8 mouse cellular contexts compared by ENCODE assay signal in genomic region chr7:28822993-28823903, GRCm38 (mm10). TPM values are rescaled to one million over a fixed set of nuclear protein-coding genes. Genes with fewer than 3 reads are reported as not detected.
DNase-seq lines count a peak whose midpoint lies in the region; ATAC-seq and TF ChIP-seq lines count a peak whose summit lies in the region.
"Had no signal": no experiment of that assay in that cellular context is flagged by ENCODE, and none has a peak within 500 bp of the region (broad histone marks: within the 10 kb centered on the region; RNA-seq: fewer than 3 reads in every experiment).

No protein-coding gene starts in this region.

- in situ Hi-C loops in CH12.LX (cut with MboI; ENCODE audit: low pct_ligation_motif_present, low pct_unique_long_range_greater_than_20kb, low sequenced_read_pairs) = no loop called here

- H3K4me1 ChIP-seq in CH12.LX (ENCODE audit: control insufficient read depth in 1 of 2, insufficient read depth in 2 of 2) = peaks cover 29 to 68% of the 10 kb centered on the region in 2 experiments
- H3K4me1 ChIP-seq in kidney, postnatal 0 days (replicated peaks; ENCODE audit: insufficient read depth, low read length) = peaks cover 13% of the 10 kb centered on the region

- H3K9me3 ChIP-seq in CH12.LX (replicated peaks; ENCODE audit: low read length) = no peaks in the 10 kb centered on the region
- H3K9me3 ChIP-seq in kidney, postnatal 0 days (replicated peaks; ENCODE audit: low read length) = no peaks in the 10 kb centered on the region
- H3K9me3 ChIP-seq: limb, embryonic 13.5 days had no signal

- H3K27ac ChIP-seq in CH12.LX (ENCODE audit: insufficient read depth, low read depth) = peak overlapping the region; percentile 61
- peak overlapping the region; percentile 92 for H3K27ac ChIP-seq in kidney, postnatal 0 days

- no peak overlapping the region for H3K4me3 ChIP-seq in CH12.LX (replicated peaks in 1 of 3; ENCODE audit: low read depth in 2 of 3, low read length in 2 of 3, poor library complexity in 1 of 3)
- no peak overlapping the region for H3K4me3 ChIP-seq in kidney, postnatal 0 days (replicated peaks; ENCODE audit: low read depth, low read length)
- H3K4me3 ChIP-seq: limb, embryonic 13.5 days had no signal

- no peak for ATAC-seq in kidney, postnatal 0 days (replicated peaks; ENCODE audit: low FRiP score, low read depth)

- H3K27me3 ChIP-seq in CH12.LX (replicated peaks) = no peaks in the 10 kb centered on the region
- H3K27me3 ChIP-seq in kidney, postnatal 0 days (ENCODE audit: insufficient read depth, low read length) = no peaks in the 10 kb centered on the region
- H3K27me3 ChIP-seq: limb, embryonic 13.5 days had no signal

- peaks cover 41 to 49% of the 10 kb centered on the region in 2 experiments for H3K36me3 ChIP-seq in CH12.LX (replicated peaks in 1 of 2; ENCODE audit: control insufficient read depth in 1 of 2, insufficient read depth in 1 of 2, low read length in 1 of 2)
- peaks cover 42% of the 10 kb centered on the region for H3K36me3 ChIP-seq in kidney, postnatal 0 days (ENCODE audit: insufficient read depth, low read length)

- H3K9ac ChIP-seq in CH12.LX (ENCODE audit: insufficient read depth, low read depth) = no peak overlapping the region
- H3K9ac ChIP-seq in kidney, postnatal 0 days (ENCODE audit: low read depth, low read length) = no peak overlapping the region
- H3K9ac ChIP-seq: limb, embryonic 13.5 days had no signal

- dilution Hi-C loops in CH12.LX (cut with MboI; ENCODE audit: extremely low pct_ligation_motif_present, extremely low pct_unique_long_range_greater_than_20kb, low sequenced_read_pairs) = no loop called here

- no peak for TF ChIP-seq CTCF in CH12.LX (conservative IDR thresholded peaks at IDR 0.05 in 1 of 2, IDR thresholded peaks at IDR 0.05 in 1 of 2; ENCODE audit: low read depth in 2 of 2, low read length in 2 of 2)
- TF ChIP-seq CTCF in kidney, postnatal 0 days (IDR thresholded peaks at IDR 0.05; ENCODE audit: low read depth) = no peak

- no peak; the same call in 1 of the 2 replicates for TF ChIP-seq POLR2A in CH12.LX (IDR thresholded peaks at IDR 0.05; ENCODE audit: low read depth, low read length)

- peaks cover 12% of the 10 kb centered on the region for H3K79me2 ChIP-seq in CH12.LX (replicated peaks; ENCODE audit: control insufficient read depth, extremely low read depth, insufficient read depth, poor library complexity, severe bottlenecking)

- no peak overlapping the region for H3K4me2 ChIP-seq in CH12.LX (ENCODE audit: insufficient read depth, low read depth, poor library complexity, severe bottlenecking)
- no peak overlapping the region for H3K4me2 ChIP-seq in kidney, postnatal 0 days (ENCODE audit: low read length)

- WGBS in kidney, postnatal 0 days = 60% methylated on average over 10 of the region's 10 CpGs

- no peak for TF ChIP-seq EP300 in CH12.LX (IDR thresholded peaks at IDR 0.05; ENCODE audit: low read length)

- peak; percentile 44 for DNase-seq in kidney, adult 18-20 months
- no peak for DNase-seq in kidney, adult 11 months
- DNase-seq in CH12.LX (ENCODE audit: extremely low read depth) = no peak
- DNase-seq in ZHBTc4 (ENCODE audit: low read depth, low spot score) = peak; percentile 46
- no peak for DNase-seq in kidney, postnatal 0 days (ENCODE audit: low spot score)
- no peak for DNase-seq in right cerebral cortex, adult 18-20 months
- DNase-seq in right cerebral cortex, postnatal 25 days = no peak

- no peak for TF ChIP-seq RAD21 in CH12.LX (IDR thresholded peaks at IDR 0.05; ENCODE audit: low read depth, low read length)

TF ChIP-seq in CH12.LX, 34 proteins besides CTCF, POLR2A, EP300 and RAD21:
- TF ChIP-seq NELFE (IDR thresholded peaks at IDR 0.05; ENCODE audit: low read depth, low read length) (no peak), MAFK (IDR thresholded peaks at IDR 0.05; ENCODE audit: insufficient replicate concordance, low read length) (no peak), POLR2AphosphoS2 (IDR thresholded peaks at IDR 0.05; ENCODE audit: low read depth, low read length) (peak; percentile 99), JUND (conservative IDR thresholded peaks at IDR 0.05; ENCODE audit: low read depth, low read length) (no peak), PAX5 (IDR thresholded peaks at IDR 0.05; ENCODE audit: low read length) (no peak), ELF1 (IDR thresholded peaks at IDR 0.05; ENCODE audit: low read depth, low read length) (no peak), USF2 (conservative IDR thresholded peaks at IDR 0.05; ENCODE audit: low read depth, low read length) (no peak), SMC3 (IDR thresholded peaks at IDR 0.05; ENCODE audit: low read depth, low read length) (no peak), CHD2 (IDR thresholded peaks at IDR 0.05; ENCODE audit: low read length) (peak; percentile 40), ZNF384 (IDR thresholded peaks at IDR 0.05; ENCODE audit: low read depth, low read length) (no peak), MAZ (IDR thresholded peaks at IDR 0.05; ENCODE audit: low read depth, low read length) (0 out of 2 replicates have a peak, but pooled peaks have one; percentile 31)

RNA-seq across cellular contexts. Expression of gene Ech1, which starts 1.8 kb away (rescaled TPM):
- total RNA-seq in CH12.LX (2012; rRNA removed) = 103 and 124 TPM in 2 replicates
- 119 and 121 TPM in 2 replicates for total RNA-seq in CH12.LX (2014; rRNA removed)
- polyA plus RNA-seq in CH12.LX (2012; ENCODE audit: insufficient read length, low read depth) = 65.1 and 67.6 TPM in 2 replicates
- polyA plus RNA-seq in kidney, postnatal 0 days (2015; fragmentation: Nextera tagmentation; extraction: Ambion mirVana) = 330 and 348 TPM in 2 replicates

RNA-seq across cellular contexts. Expression of gene Lgals4, which starts 10.4 kb away (rescaled TPM):
- total RNA-seq in CH12.LX (2012; rRNA removed) = 3.9 and 7.0 TPM in 2 replicates
- total RNA-seq in CH12.LX (2014; rRNA removed) = 2.6 and 3.6 TPM in 2 replicates
- polyA plus RNA-seq in CH12.LX (2012; ENCODE audit: insufficient read length, low read depth) = 6.5 and 7.2 TPM in 2 replicates
- polyA plus RNA-seq in kidney, postnatal 0 days (2015; fragmentation: Nextera tagmentation; extraction: Ambion mirVana) = 10.8 and 10.9 TPM in 2 replicates

RNA-seq across cellular contexts. Expression of gene Hnrnpl, which starts 14.9 kb away (rescaled TPM):
- total RNA-seq in CH12.LX (2012; rRNA removed) (296 and 342 TPM in 2 replicates), CH12.LX (2014; rRNA removed) (365 and 371 TPM in 2 replicates)
- 640 and 645 TPM in 2 replicates for polyA plus RNA-seq in CH12.LX (2012; ENCODE audit: insufficient read length, low read depth)
- polyA plus RNA-seq in kidney, postnatal 0 days (2015; fragmentation: Nextera tagmentation; extraction: Ambion mirVana) = 232 TPM in 2 replicates

RNA-seq across cellular contexts. Expression of gene Rinl, which starts 34.5 kb away (rescaled TPM):
- total RNA-seq in CH12.LX (2012; rRNA removed) = 60.9 and 65.5 TPM in 2 replicates
- 41.5 and 46.1 TPM in 2 replicates for total RNA-seq in CH12.LX (2014; rRNA removed)
- polyA plus RNA-seq in CH12.LX (2012; ENCODE audit: insufficient read length, low read depth) = 60.6 and 61.8 TPM in 2 replicates
- polyA plus RNA-seq in kidney, postnatal 0 days (2015; fragmentation: Nextera tagmentation; extraction: Ambion mirVana) = 5.2 and 6.3 TPM in 2 replicates

RNA-seq across cellular contexts. Expression of gene Lgals7, which starts 40.4 kb away (rescaled TPM):
- not detected in 2 replicates for total RNA-seq in CH12.LX (2012; rRNA removed)
- total RNA-seq in CH12.LX (2014; rRNA removed) = not detected in 2 replicates
- polyA plus RNA-seq in CH12.LX (2012; ENCODE audit: insufficient read length, low read depth) = not detected in 2 replicates
- 1.3 and 1.7 TPM in 2 replicates for polyA plus RNA-seq in kidney, postnatal 0 days (2015; fragmentation: Nextera tagmentation; extraction: Ambion mirVana)

Comparison
In these comparisons a context has a peak if more than half of its experiments do, and no peak if none do; other contexts are left out.
1. DNase-seq: peak in kidney, adult 18-20 months (single experiment) and ZHBTc4 (single experiment); none in kidney, adult 11 months (single experiment), CH12.LX (single experiment), kidney, postnatal 0 days (single experiment), right cerebral cortex, adult 18-20 months (single experiment) and right cerebral cortex, postnatal 25 days (single experiment).